In genomic region chr8:61780652-61781257, GRCm38 (mm10) we compare ENCODE assay signal across 18 mouse cellular contexts.
A peak's percentile ranks its signal among the peaks of the same experiment; 100 is the strongest.
DNase-seq lines count a peak whose midpoint lies in the region; ATAC-seq lines count a peak whose summit lies in the region.
"Had no signal": no experiment of that assay in that cellular context is flagged by ENCODE, and none has a peak within 500 bp of the region (broad histone marks: within the 10 kb centered on the region; RNA-seq: fewer than 3 reads in every experiment).

No protein-coding gene starts in this region.

- intact Hi-C loops in heart, postnatal 10 days (cut with DNase I), result no loop called here

- peak; percentile 25 for DNase-seq in heart, adult 8-10 months (ENCODE audit: low spot score)
- DNase-seq in heart, postnatal 10 days, result no peak
- no peak for DNase-seq in MN1 (ENCODE audit: low spot score)
- DNase-seq in adrenal gland, postnatal 10 days, result no peak
- DNase-seq: adrenal gland, adult 8-10 months; adrenal gland, postnatal 36 days; cerebellum, adult 18-20 months; cerebellum, adult 9-10 months; cerebellum, postnatal 36 days; gastrocnemius, postnatal 14 days; heart, postnatal 14 days; heart, postnatal 4 days; kidney, adult 2 months had no signal

- peak; percentile 81 for ATAC-seq in common myeloid progenitor, adult 5-6 weeks (replicated peaks; ENCODE audit: low read depth, poor library complexity, severe bottlenecking)
- peak; percentile 64 for ATAC-seq in megakaryocyte progenitor cell, adult 5-6 weeks (replicated peaks; ENCODE audit: poor library complexity)
- ATAC-seq: forebrain, embryonic 13.5 days; forebrain, embryonic 16.5 days; intestine, postnatal 0 days had no signal
